Mouse (Mus musculus) megakaryocyte, embryonic 14.5 days (primary cell): Measurements from ENCODE around the gene Grid2ip.

Experiments
- FLI1 ChIP-seq: IDR thresholded peaks from 2 replicates; pipeline ENCODE4 v1.6.1; 2012; ENCODE audit warnings: low read length, inconsistent platforms, mixed read lengths
- GATA1 ChIP-seq: IDR thresholded peaks from 3 replicates; pipeline ENCODE4 v1.6.1; 2012; ENCODE audit warnings: mixed read lengths, low read length, inconsistent platforms, borderline replicate concordance

- TF ChIP-seq GATA1 (no peak), FLI1 (no peak)
Observed at GRCm38 (mm10) chr5:143372818-143373217, 15.7 kb downstream of the Grid2ip start.
